26 mouse cellular contexts compared by ENCODE assay signal in the genomic region with DNA sequence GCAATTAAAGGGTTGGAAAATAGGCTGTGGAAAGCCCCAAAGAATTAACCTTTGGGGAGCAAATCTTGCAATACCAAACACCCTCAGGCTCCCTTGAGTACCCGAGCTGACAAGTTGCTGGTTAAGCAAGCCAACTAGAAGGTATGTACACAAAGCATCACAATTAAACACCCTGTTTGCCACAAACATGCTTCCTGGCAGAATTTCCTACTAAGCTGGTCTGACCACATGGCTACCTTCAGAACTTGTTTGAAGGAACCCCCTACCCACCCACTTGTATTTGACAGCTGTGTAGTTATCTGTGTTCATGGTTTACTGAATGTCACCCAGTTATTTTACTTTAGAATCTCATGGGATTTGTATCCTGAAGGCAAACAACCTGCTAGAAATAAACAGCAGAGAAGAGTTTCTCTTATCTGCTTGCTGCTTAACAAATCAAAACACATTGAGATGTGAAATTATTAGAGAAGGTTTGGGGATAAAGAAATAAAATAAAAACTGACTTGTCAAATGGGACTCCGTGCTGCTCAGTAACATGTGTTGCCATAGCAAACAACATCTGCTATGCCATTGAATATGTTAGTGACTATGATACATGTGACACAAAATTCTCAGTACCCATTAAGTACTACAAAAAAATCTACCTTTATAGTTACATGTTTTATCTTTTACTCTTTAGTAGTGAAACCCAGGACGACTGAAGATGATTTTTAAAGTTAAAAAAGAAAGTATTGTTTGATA.
A peak's percentile ranks its signal among the peaks of the same experiment; 100 is the strongest.
DNase-seq lines count a peak whose midpoint lies in the region; ATAC-seq and TF ChIP-seq lines count a peak whose summit lies in the region.
"Had no signal": no experiment of that assay in that cellular context is flagged by ENCODE, and none has a peak within 500 bp of the region (broad histone marks: within the 10 kb centered on the region; RNA-seq: fewer than 3 reads in every experiment).

No protein-coding gene starts in this region.

- H3K27ac ChIP-seq in embryonic facial prominence, embryonic 14.5 days (replicated peaks; ENCODE audit: low read depth, low read length): no peak overlapping the region
- H3K27ac ChIP-seq in embryonic facial prominence, embryonic 10.5 days (replicated peaks): no peak overlapping the region
- no peak overlapping the region for H3K27ac ChIP-seq in hindbrain, postnatal 0 days
- H3K27ac ChIP-seq in hindbrain, embryonic 14.5 days: no peak overlapping the region
- no peak overlapping the region for H3K27ac ChIP-seq in midbrain, embryonic 12.5 days (replicated peaks)
- H3K27ac ChIP-seq in midbrain, embryonic 14.5 days (replicated peaks; ENCODE audit: low read depth, low read length): no peak overlapping the region
- peak overlapping the region; percentile 72 for H3K27ac ChIP-seq in forebrain, embryonic 16.5 days (ENCODE audit: low read length)
- H3K27ac ChIP-seq: heart, adult 2 months; left cerebral cortex, adult 2 months; limb, embryonic 12.5 days; liver, embryonic 15.5 days; midbrain, embryonic 13.5 days had no signal

- peak; percentile 74 for DNase-seq in embryonic facial prominence, embryonic 14.5 days (ENCODE audit: low spot score)
- DNase-seq in embryonic facial prominence, embryonic 10.5 days (ENCODE audit: low spot score): no peak
- peak; percentile 20 for DNase-seq in hindbrain, postnatal 0 days (ENCODE audit: low spot score)
- no peak for DNase-seq in hindbrain, embryonic 14.5 days (ENCODE audit: low spot score)
- DNase-seq in midbrain, embryonic 14.5 days: no peak
- no peak for DNase-seq in left cerebral cortex, adult 18-20 months (ENCODE audit: low spot score in 2 of 2)
- DNase-seq: adrenal gland, adult 2 months; adrenal gland, postnatal 36 days; cerebellum, adult 2 months; cerebellum, postnatal 14 days; heart, adult 2 months; kidney, adult 9 months; kidney, postnatal 10 days; layer of hippocampus, adult 9-11 months; thymus, adult 2 months; thymus, postnatal 36 days had no signal

- H3K27me3 ChIP-seq in embryonic facial prominence, embryonic 14.5 days (replicated peaks; ENCODE audit: control insufficient read depth, insufficient read depth, low read length): no peaks in the 10 kb centered on the region
- H3K27me3 ChIP-seq in embryonic facial prominence, embryonic 10.5 days (replicated peaks; ENCODE audit: low read depth, poor library complexity, severe bottlenecking): no peaks in the 10 kb centered on the region
- no peaks in the 10 kb centered on the region for H3K27me3 ChIP-seq in hindbrain, postnatal 0 days (ENCODE audit: insufficient read depth, low read length)
- H3K27me3 ChIP-seq in hindbrain, embryonic 14.5 days (ENCODE audit: control insufficient read depth, insufficient read depth, low read length): no peaks in the 10 kb centered on the region
- H3K27me3 ChIP-seq in midbrain, embryonic 12.5 days: no peaks in the 10 kb centered on the region
- no peaks in the 10 kb centered on the region for H3K27me3 ChIP-seq in midbrain, embryonic 14.5 days (ENCODE audit: control insufficient read depth, insufficient read depth, low read length)
- H3K27me3 ChIP-seq in forebrain, embryonic 16.5 days (replicated peaks; ENCODE audit: control insufficient read depth, insufficient read depth, low read length): no peaks in the 10 kb centered on the region
- H3K27me3 ChIP-seq: CH12.LX; heart, embryonic 12.5 days; limb, embryonic 12.5 days; liver, embryonic 15.5 days; midbrain, embryonic 13.5 days had no signal

- H3K4me2 ChIP-seq in embryonic facial prominence, embryonic 14.5 days (ENCODE audit: low read depth, low read length): no peak overlapping the region
- H3K4me2 ChIP-seq in hindbrain, postnatal 0 days (ENCODE audit: low read depth, low read length): no peak overlapping the region
- H3K4me2 ChIP-seq in hindbrain, embryonic 14.5 days (replicated peaks): no peak overlapping the region
- no peak overlapping the region for H3K4me2 ChIP-seq in midbrain, embryonic 12.5 days (replicated peaks)
- H3K4me2 ChIP-seq in midbrain, embryonic 14.5 days (ENCODE audit: low read length): no peak overlapping the region
- no peak overlapping the region for H3K4me2 ChIP-seq in forebrain, embryonic 16.5 days (ENCODE audit: low read length)
- H3K4me2 ChIP-seq: heart, embryonic 12.5 days; limb, embryonic 12.5 days; liver, embryonic 15.5 days; midbrain, embryonic 13.5 days had no signal

- H3K9me3 ChIP-seq in embryonic facial prominence, embryonic 14.5 days (ENCODE audit: control insufficient read depth, low read length): no peaks in the 10 kb centered on the region
- no peaks in the 10 kb centered on the region for H3K9me3 ChIP-seq in embryonic facial prominence, embryonic 10.5 days
- no peaks in the 10 kb centered on the region for H3K9me3 ChIP-seq in hindbrain, postnatal 0 days (ENCODE audit: low read length)
- no peaks in the 10 kb centered on the region for H3K9me3 ChIP-seq in hindbrain, embryonic 14.5 days (ENCODE audit: control insufficient read depth, low read length)
- no peaks in the 10 kb centered on the region for H3K9me3 ChIP-seq in midbrain, embryonic 12.5 days
- H3K9me3 ChIP-seq in midbrain, embryonic 14.5 days (ENCODE audit: control insufficient read depth, low read length): no peaks in the 10 kb centered on the region
- H3K9me3 ChIP-seq in forebrain, embryonic 16.5 days (ENCODE audit: control insufficient read depth, low read length): no peaks in the 10 kb centered on the region
- H3K9me3 ChIP-seq: heart, embryonic 12.5 days; limb, embryonic 12.5 days; liver, embryonic 15.5 days; midbrain, embryonic 13.5 days had no signal

- no peak overlapping the region for H3K4me3 ChIP-seq in embryonic facial prominence, embryonic 14.5 days (ENCODE audit: low read depth, low read length)
- H3K4me3 ChIP-seq in embryonic facial prominence, embryonic 10.5 days: no peak overlapping the region
- H3K4me3 ChIP-seq in hindbrain, postnatal 0 days (ENCODE audit: low read length): no peak overlapping the region
- H3K4me3 ChIP-seq in hindbrain, embryonic 14.5 days (replicated peaks; ENCODE audit: low read length): no peak overlapping the region
- H3K4me3 ChIP-seq in midbrain, embryonic 12.5 days: no peak overlapping the region
- H3K4me3 ChIP-seq in midbrain, embryonic 14.5 days (replicated peaks; ENCODE audit: low read depth, low read length): no peak overlapping the region
- H3K4me3 ChIP-seq in forebrain, embryonic 16.5 days (replicated peaks; ENCODE audit: low read length): no peak overlapping the region
- H3K4me3 ChIP-seq: heart, adult 2 months; heart, embryonic 12.5 days; left cerebral cortex, adult 2 months; limb, embryonic 12.5 days; liver, embryonic 15.5 days; midbrain, embryonic 13.5 days had no signal

- TF ChIP-seq CTCF in hindbrain, postnatal 0 days (IDR thresholded peaks at IDR 0.05; ENCODE audit: low read depth): no peak

- peak; percentile 75 for ATAC-seq in embryonic facial prominence, embryonic 14.5 days (ENCODE audit: low read depth)
- no peak for ATAC-seq in hindbrain, postnatal 0 days
- no peak for ATAC-seq in hindbrain, embryonic 14.5 days (ENCODE audit: low FRiP score)
- ATAC-seq in midbrain, embryonic 12.5 days (ENCODE audit: low FRiP score, low read depth): 0 out of 2 replicates have a peak, but pooled peaks have one; percentile 34
- no peak for ATAC-seq in midbrain, embryonic 14.5 days (ENCODE audit: low FRiP score, low TSS enrichment)
- peak; percentile 57 for ATAC-seq in forebrain, embryonic 16.5 days
- ATAC-seq: activated CD4-positive, CD25-positive, alpha-beta regulatory T cell, adult 4 months; intestine, postnatal 0 days; midbrain, embryonic 13.5 days had no signal

- H3K36me3 ChIP-seq in embryonic facial prominence, embryonic 14.5 days (ENCODE audit: control insufficient read depth, insufficient read depth, low read length): no peaks in the 10 kb centered on the region
- no peaks in the 10 kb centered on the region for H3K36me3 ChIP-seq in embryonic facial prominence, embryonic 10.5 days (replicated peaks)
- H3K36me3 ChIP-seq in hindbrain, postnatal 0 days (ENCODE audit: insufficient read depth, low read length): no peaks in the 10 kb centered on the region
- H3K36me3 ChIP-seq in hindbrain, embryonic 14.5 days (replicated peaks; ENCODE audit: control insufficient read depth, insufficient read depth): no peaks in the 10 kb centered on the region
- no peaks in the 10 kb centered on the region for H3K36me3 ChIP-seq in midbrain, embryonic 12.5 days
- no peaks in the 10 kb centered on the region for H3K36me3 ChIP-seq in midbrain, embryonic 14.5 days (ENCODE audit: control insufficient read depth, insufficient read depth, low read length)
- H3K36me3 ChIP-seq in forebrain, embryonic 16.5 days (ENCODE audit: control insufficient read depth, insufficient read depth): no peaks in the 10 kb centered on the region
- H3K36me3 ChIP-seq: heart, embryonic 12.5 days; limb, embryonic 12.5 days; liver, embryonic 15.5 days; midbrain, embryonic 13.5 days had no signal

- H3K4me1 ChIP-seq in embryonic facial prominence, embryonic 14.5 days (ENCODE audit: control insufficient read depth, insufficient read depth, low read length): no peaks in the 10 kb centered on the region
- H3K4me1 ChIP-seq in embryonic facial prominence, embryonic 10.5 days: no peaks in the 10 kb centered on the region
- H3K4me1 ChIP-seq in hindbrain, postnatal 0 days (ENCODE audit: insufficient read depth, low read length): no peaks in the 10 kb centered on the region
- H3K4me1 ChIP-seq in hindbrain, embryonic 14.5 days (replicated peaks; ENCODE audit: control insufficient read depth, insufficient read depth, low read length): 0 out of 2 replicates have a peak, but pooled peaks cover 10% of the 10 kb centered on the region
- peaks cover 4% of the 10 kb centered on the region; the same call in 1 of the 2 replicates for H3K4me1 ChIP-seq in midbrain, embryonic 12.5 days
- peaks cover 16% of the 10 kb centered on the region for H3K4me1 ChIP-seq in midbrain, embryonic 14.5 days (ENCODE audit: control insufficient read depth, insufficient read depth, low read length)
- peaks cover 22% of the 10 kb centered on the region for H3K4me1 ChIP-seq in forebrain, embryonic 16.5 days (replicated peaks; ENCODE audit: control insufficient read depth, insufficient read depth, low read length)
- H3K4me1 ChIP-seq: heart, embryonic 12.5 days; liver, embryonic 15.5 days had no signal

- WGBS in embryonic facial prominence, embryonic 14.5 days: 55% methylated on average over 3 of the region's 3 CpGs
- 69% methylated on average over 3 of the region's 3 CpGs for WGBS in embryonic facial prominence, embryonic 10.5 days
- 60% methylated on average over 3 of the region's 3 CpGs for WGBS in hindbrain, postnatal 0 days
- 64% methylated on average over 3 of the region's 3 CpGs for WGBS in hindbrain, embryonic 14.5 days
- 59% methylated on average over 3 of the region's 3 CpGs for WGBS in midbrain, embryonic 12.5 days
- 40% methylated on average over 3 of the region's 3 CpGs for WGBS in midbrain, embryonic 14.5 days
- 40% methylated on average over 3 of the region's 3 CpGs for WGBS in forebrain, embryonic 16.5 days

- H3K9ac ChIP-seq in embryonic facial prominence, embryonic 14.5 days (ENCODE audit: low read depth, low read length): no peak overlapping the region
- no peak overlapping the region for H3K9ac ChIP-seq in hindbrain, postnatal 0 days (replicated peaks; ENCODE audit: low read length)
- H3K9ac ChIP-seq in hindbrain, embryonic 14.5 days: no peak overlapping the region
- no peak overlapping the region for H3K9ac ChIP-seq in midbrain, embryonic 12.5 days (replicated peaks)
- H3K9ac ChIP-seq in midbrain, embryonic 14.5 days (replicated peaks; ENCODE audit: low read length): no peak overlapping the region
- no peak overlapping the region for H3K9ac ChIP-seq in forebrain, embryonic 16.5 days (replicated peaks; ENCODE audit: low read depth, low read length)
- H3K9ac ChIP-seq: heart, embryonic 12.5 days; limb, embryonic 12.5 days; liver, embryonic 15.5 days; midbrain, embryonic 13.5 days had no signal

Comparison
In these comparisons a context has a peak if more than half of its experiments do, and no peak if none do; other contexts are left out.
1. ATAC-seq: peak in embryonic facial prominence, embryonic 14.5 days (single experiment), midbrain, embryonic 12.5 days (single experiment) and forebrain, embryonic 16.5 days (single experiment); none in hindbrain, postnatal 0 days (single experiment), hindbrain, embryonic 14.5 days (single experiment) and midbrain, embryonic 14.5 days (single experiment).
2. DNase-seq: peak in embryonic facial prominence, embryonic 14.5 days (single experiment) and hindbrain, postnatal 0 days (single experiment); none in embryonic facial prominence, embryonic 10.5 days (single experiment), hindbrain, embryonic 14.5 days (single experiment), midbrain, embryonic 14.5 days (single experiment) and left cerebral cortex, adult 18-20 months (0 of 2).